ENCODE assay signal across 25 mouse cellular contexts in the genomic region with DNA sequence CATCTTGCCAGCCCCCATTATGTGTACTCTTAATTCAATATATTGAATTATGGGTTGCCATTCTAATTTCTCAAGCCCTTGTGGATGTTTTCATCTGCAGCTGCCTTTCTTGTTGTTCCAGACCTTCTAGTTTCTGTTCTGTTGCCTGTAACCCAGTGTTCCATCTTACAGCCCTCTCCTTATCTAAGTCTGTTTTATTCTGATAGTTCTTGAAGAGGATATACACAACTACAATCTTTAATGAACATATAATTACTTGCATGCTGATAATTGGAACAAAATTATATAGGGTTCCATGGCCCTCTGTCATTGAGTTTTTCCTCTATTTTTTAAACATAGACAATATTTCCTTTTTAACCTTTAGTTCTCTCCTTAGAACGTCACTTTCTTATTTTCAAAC. TPM values are rescaled to one million over a fixed set of nuclear protein-coding genes. Genes with fewer than 3 reads are reported as not detected.
"Had no signal": no experiment of that assay in that cellular context is flagged by ENCODE, and none has a peak within 500 bp of the region (broad histone marks: within the 10 kb centered on the region; RNA-seq: fewer than 3 reads in every experiment).

No protein-coding gene starts in this region.

- DNase-seq: lung, adult 18-20 months; lung, embryonic 14.5 days; lung, postnatal 10 days; lung, postnatal 4 days; midbrain, embryonic 14.5 days; retina, postnatal 1 day; right cerebral cortex, adult 18-20 months; right cerebral cortex, postnatal 25 days; right cerebral cortex, postnatal 4 days; spleen, adult 18-20 months; thymus, adult 18-20 months; thymus, postnatal 14 days; thymus, postnatal 36 days had no signal

- H3K27me3 ChIP-seq: megakaryocyte, embryonic 14.5 days; midbrain, embryonic 12.5 days; neural tube, embryonic 13.5 days; neural tube, embryonic 15.5 days had no signal

- H3K4me2 ChIP-seq: lung, embryonic 14.5 days; midbrain, embryonic 12.5 days; neural tube, embryonic 13.5 days; neural tube, embryonic 15.5 days had no signal

- H3K36me3 ChIP-seq: midbrain, embryonic 10.5 days; midbrain, embryonic 12.5 days; neural tube, embryonic 13.5 days; neural tube, embryonic 15.5 days had no signal

- H3K4me1 ChIP-seq: megakaryocyte, embryonic 14.5 days; midbrain, embryonic 10.5 days; midbrain, embryonic 12.5 days; neural tube, embryonic 15.5 days had no signal

- ATAC-seq: midbrain, embryonic 16.5 days had no signal

- H3K9me3 ChIP-seq: midbrain, embryonic 10.5 days; midbrain, embryonic 12.5 days; neural tube, embryonic 13.5 days; neural tube, embryonic 15.5 days had no signal

- H3K4me3 ChIP-seq: megakaryocyte, embryonic 14.5 days; midbrain, embryonic 10.5 days; midbrain, embryonic 12.5 days; myocyte; neural tube, embryonic 13.5 days; neural tube, embryonic 15.5 days had no signal

- H3K9ac ChIP-seq: lung, embryonic 14.5 days; midbrain, embryonic 12.5 days; neural tube, embryonic 13.5 days; neural tube, embryonic 15.5 days had no signal

- H3K27ac ChIP-seq: midbrain, embryonic 10.5 days; midbrain, embryonic 12.5 days; neural tube, embryonic 13.5 days; neural tube, embryonic 15.5 days had no signal

RNA-seq across cellular contexts. Expression of gene Gm4792, which starts 38.0 kb away (rescaled TPM):
- polyA plus RNA-seq: lung, embryonic 14.5 days; lung, embryonic 16.5 days; midbrain, embryonic 10.5 days; myocyte; neural tube, embryonic 13.5 days; small intestine, adult 2 months; stomach, embryonic 14.5 days; stomach, embryonic 16.5 days; thymus, postnatal 0 days had no signal
